Mouse (Mus musculus) heart, embryonic 11.5 days (tissue): ENCODE results near the gene Zfp119b. TPM values are rescaled to one million over a fixed set of nuclear protein-coding genes. Genes with fewer than 3 reads are reported as not detected.
"Not testable (repeated sequence)": the region's sequence is repeated elsewhere in the genome, so short reads cannot be mapped to it uniquely, and the experiment has no call there.

ENCODE experiments used
- ATAC-seq: fragments of 200-750 bp; cut with Nextera tagmentation; replicated peaks from 2 replicates; pipeline ENCODE4 v1.8.0; 2017; ENCODE audit warnings: moderate library complexity; ENCODE audit not compliant: insufficient number of reproducible peaks, low FRiP score, low TSS enrichment
- H3K27ac ChIP-seq: fragments of 300-500 bp; sonication (generic); 2 replicates; pipeline ENCODE4 v1.5.1; 2014; ENCODE audit warnings: mild to moderate bottlenecking, low read depth, low read length
- H3K27me3 ChIP-seq: fragments of 300-500 bp; sonication (generic); 2 replicates; pipeline ENCODE4 v1.6.1; 2014; ENCODE audit warnings: mild to moderate bottlenecking, low read length, mixed read lengths; ENCODE audit not compliant: control insufficient read depth, insufficient read depth
- H3K36me3 ChIP-seq: fragments of 300-500 bp; sonication (generic); 2 replicates; pipeline ENCODE4 v1.6.1; 2014; ENCODE audit warnings: mild to moderate bottlenecking, low read length, moderate library complexity, mixed read lengths; ENCODE audit not compliant: control insufficient read depth, insufficient read depth
- H3K4me1 ChIP-seq: fragments of 300-500 bp; sonication (generic); 2 replicates; pipeline ENCODE4 v1.6.1; 2014; ENCODE audit warnings: low read length; ENCODE audit not compliant: control insufficient read depth, insufficient read depth
- H3K4me2 ChIP-seq: fragments of 300-500 bp; sonication (generic); 2 replicates; pipeline ENCODE4 v1.6.1; 2014; ENCODE audit warnings: mild to moderate bottlenecking, moderate library complexity
- H3K4me3 ChIP-seq: fragments of 300-500 bp; sonication (generic); 2 replicates; pipeline ENCODE4 v1.5.1; 2014; ENCODE audit warnings: low read depth, low read length
- H3K9ac ChIP-seq: fragments of 300-500 bp; sonication (generic); 2 replicates; pipeline ENCODE4 v1.6.1; 2014; ENCODE audit warnings: mild to moderate bottlenecking, low read depth, low read length, moderate library complexity
- H3K9me3 ChIP-seq: fragments of 300-500 bp; sonication (generic); replicated peaks from 2 replicates; pipeline ENCODE4 v1.6.1; 2016; ENCODE audit warnings: low read length; ENCODE audit not compliant: control insufficient read depth
- WGBS: fragments of 180-500 bp; shearing (Covaris S2); extraction: QIAGEN DNeasy Blood & Tissue Kit; methylation state at CpG from one replicate; pipeline ENCODE4 v1.1.7; 2014; ENCODE audit not compliant: insufficient replicate concordance; 5-methylcytosine and 5-hydroxymethylcytosine counted together
- polyA plus RNA-seq: library from polyadenylated mRNA; unstranded; fragments of >200 nt; fragmentation: Nextera tagmentation; extraction: Ambion mirVana; gene quantifications from 2 replicates; pipeline ENCODE4 v1.2.1, GENCODE M21; 2014

Zfp119b gene
- polyA plus RNA-seq, 1 experiment from 2014 or later, result 3.6 TPM

DNA sequence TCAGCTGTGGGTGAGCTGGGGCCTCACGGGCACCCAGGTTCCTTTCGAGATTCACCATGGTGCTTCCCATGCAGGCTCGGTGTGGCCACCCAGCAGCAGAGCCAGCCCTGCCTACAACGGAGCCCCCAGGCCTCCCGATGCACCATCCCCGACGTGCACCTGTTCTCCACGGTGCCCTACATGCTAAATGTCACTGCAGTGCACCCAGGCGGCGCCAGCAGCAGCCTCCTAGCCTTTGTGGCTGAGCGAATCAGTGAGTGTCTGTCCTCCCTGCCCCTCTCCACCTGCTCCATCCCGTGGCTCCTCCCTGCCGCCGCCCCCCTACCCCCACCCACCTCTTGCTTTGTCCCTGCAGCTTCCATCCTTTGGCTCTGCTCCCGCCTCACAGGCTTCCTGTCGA is 4.9 kb upstream of the Zfp119b start:
- Histone ChIP-seq H3K27me3 (peaks cover 21% of the 10 kb centered on the region), H3K4me1 (peaks cover 7% of the 10 kb centered on the region; the same call in 1 of the 2 replicates), H3K9me3 (no peaks in the 10 kb centered on the region), H3K4me2 (no peak overlapping the region), H3K9ac (0 out of 2 replicates have a peak overlapping the region, but pooled peaks have one; percentile 28), H3K27ac (no peak overlapping the region), H3K36me3 (no peaks in the 10 kb centered on the region), H3K4me3 (no peak overlapping the region)
- 31% methylated on average over 16 of the region's 16 CpGs for WGBS
- no peak for ATAC-seq

DNA sequence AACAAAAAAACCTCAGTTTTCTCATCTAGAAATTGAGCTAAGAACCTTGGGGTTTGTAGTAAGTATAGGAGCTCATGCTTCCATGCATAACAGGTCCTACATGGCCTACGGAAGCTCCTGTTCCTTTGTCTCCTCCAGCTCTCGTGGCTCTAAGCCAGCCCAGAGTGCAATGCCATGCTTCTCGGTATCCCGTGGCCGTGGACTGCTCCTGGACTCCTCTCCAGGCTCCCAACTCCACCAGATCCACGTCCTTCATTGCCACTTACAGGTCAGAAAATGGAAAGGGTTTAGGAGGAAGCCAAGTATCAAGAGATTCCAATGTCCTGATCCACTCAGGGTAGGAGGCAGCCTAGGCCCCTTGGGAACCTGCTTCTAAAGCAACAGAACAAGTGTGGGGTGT is 4.5 kb upstream of the Zfp119b start:
- 70% methylated on average over 6 of the region's 6 CpGs for WGBS
- no peak for ATAC-seq
- no peaks in the 10 kb centered on the region for H3K36me3 ChIP-seq
- peaks cover 21% of the 10 kb centered on the region for H3K27me3 ChIP-seq
- no peak overlapping the region for H3K4me3 ChIP-seq
- H3K4me2 ChIP-seq, result no peak overlapping the region
- no peak overlapping the region for H3K9ac ChIP-seq
- no peak overlapping the region for H3K27ac ChIP-seq
- no peaks in the 10 kb centered on the region for H3K9me3 ChIP-seq
- peaks cover 7% of the 10 kb centered on the region; the same call in 1 of the 2 replicates for H3K4me1 ChIP-seq

DNA sequence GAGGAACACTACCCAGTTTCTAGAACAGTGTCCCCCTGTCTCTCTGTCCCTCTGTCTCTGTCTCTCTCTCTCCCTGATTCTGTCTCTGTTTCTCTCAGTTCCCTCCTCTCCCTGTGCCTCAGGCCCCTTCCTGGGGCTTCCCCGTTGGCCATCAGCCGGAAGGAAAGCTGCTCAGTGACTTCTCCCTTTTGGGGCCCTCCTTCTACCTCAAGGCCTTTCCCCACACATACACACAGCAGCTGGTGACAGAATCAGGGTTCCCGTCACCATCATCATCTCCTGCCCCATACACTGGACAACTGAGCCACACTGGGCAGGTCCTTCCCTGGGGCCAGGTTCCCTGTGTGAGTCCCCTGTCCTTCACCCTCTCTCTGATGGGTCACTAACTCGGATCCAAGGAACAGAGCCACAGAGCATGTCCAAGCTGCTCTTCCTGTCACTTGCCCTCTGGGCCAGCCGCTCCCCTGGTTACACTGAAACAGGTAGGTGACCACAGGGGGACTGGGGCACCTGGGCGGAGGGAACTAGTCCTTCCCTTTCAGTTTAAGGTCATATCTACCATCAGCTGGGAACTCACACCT is 3.2 kb upstream of the Zfp119b start, which contains the start of gene Ebi3:
Ebi3 (plus strand) TSS at position 194 of the 581 bp plus-strand sequence.
- H3K27me3 ChIP-seq, result peaks cover 21% of the 10 kb centered on the region
- H3K4me3 ChIP-seq, result no peak within 1 kb of the TSS
- no peaks in the 10 kb centered on the region for H3K36me3 ChIP-seq
- H3K9ac ChIP-seq, result no peak within 1 kb of the TSS
- ATAC-seq, result no peak
- peaks cover 5% of the 10 kb centered on the region; the same call in 1 of the 2 replicates for H3K4me1 ChIP-seq
- WGBS, result 67% methylated on average over 6 of the region's 6 CpGs
- H3K27ac ChIP-seq, result no peak within 1 kb of the TSS
- no peaks in the 10 kb centered on the region for H3K9me3 ChIP-seq
- H3K4me2 ChIP-seq, result no peak within 1 kb of the TSS

DNA sequence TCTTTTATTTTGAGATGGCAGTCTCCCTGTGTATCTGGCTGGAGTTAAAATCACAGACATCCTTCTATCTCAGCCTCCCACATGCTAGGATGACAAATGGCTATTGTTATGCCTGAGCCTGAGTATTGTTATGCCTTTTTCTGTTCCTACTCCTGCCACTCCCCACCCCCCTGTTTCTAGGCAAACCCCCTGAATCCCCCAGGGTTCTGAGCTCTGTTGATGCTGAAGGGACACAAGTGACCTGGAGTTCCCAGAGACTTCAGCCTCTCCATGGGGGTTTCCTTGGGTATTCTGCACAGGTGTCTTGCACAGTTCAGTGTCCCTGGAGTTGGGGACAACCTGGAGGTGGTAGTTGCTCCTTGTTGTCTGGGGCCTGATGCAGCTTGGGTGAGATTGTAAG is 2.7 kb upstream of the Zfp119b start:
- H3K9me3 ChIP-seq, result no peaks in the 10 kb centered on the region
- peaks cover 5% of the 10 kb centered on the region; the same call in 1 of the 2 replicates for H3K4me1 ChIP-seq
- H3K4me3 ChIP-seq, result no peak overlapping the region
- H3K27ac ChIP-seq, result no peak overlapping the region
- no peak overlapping the region for H3K9ac ChIP-seq
- ATAC-seq, result no peak
- H3K27me3 ChIP-seq, result peaks cover 21% of the 10 kb centered on the region
- H3K36me3 ChIP-seq, result no peaks in the 10 kb centered on the region
- H3K4me2 ChIP-seq, result no peak overlapping the region

DNA sequence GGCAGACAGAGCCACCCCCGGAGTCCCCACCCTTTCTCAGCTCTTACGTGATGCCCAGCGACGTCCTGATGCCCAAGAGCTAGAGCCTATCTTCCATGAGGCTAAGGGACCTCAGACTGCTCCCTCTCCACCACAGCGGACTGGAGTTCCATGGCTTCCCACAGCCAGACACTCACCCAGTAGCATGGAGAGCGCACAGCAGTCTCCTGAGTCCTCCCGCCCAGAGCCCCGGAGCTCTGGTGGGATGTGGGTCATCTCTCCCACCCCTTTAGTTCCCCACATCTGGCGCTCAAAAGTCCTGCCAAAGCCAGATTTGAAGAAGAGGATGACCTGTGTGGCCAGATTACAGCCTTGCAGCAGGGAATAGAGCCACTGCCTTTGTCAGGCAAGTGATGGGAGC is 1.3 kb upstream of the Zfp119b start:
- H3K9ac ChIP-seq, result no peak overlapping the region
- no peak for ATAC-seq
- no peak overlapping the region for H3K4me2 ChIP-seq
- H3K4me1 ChIP-seq, result no peaks in the 10 kb centered on the region
- no peak overlapping the region for H3K4me3 ChIP-seq
- no peak overlapping the region for H3K27ac ChIP-seq
- no peaks in the 10 kb centered on the region for H3K36me3 ChIP-seq
- 58% methylated on average over 9 of the region's 9 CpGs for WGBS
- H3K9me3 ChIP-seq, result no peaks in the 10 kb centered on the region
- H3K27me3 ChIP-seq, result peaks cover 16% of the 10 kb centered on the region

DNA sequence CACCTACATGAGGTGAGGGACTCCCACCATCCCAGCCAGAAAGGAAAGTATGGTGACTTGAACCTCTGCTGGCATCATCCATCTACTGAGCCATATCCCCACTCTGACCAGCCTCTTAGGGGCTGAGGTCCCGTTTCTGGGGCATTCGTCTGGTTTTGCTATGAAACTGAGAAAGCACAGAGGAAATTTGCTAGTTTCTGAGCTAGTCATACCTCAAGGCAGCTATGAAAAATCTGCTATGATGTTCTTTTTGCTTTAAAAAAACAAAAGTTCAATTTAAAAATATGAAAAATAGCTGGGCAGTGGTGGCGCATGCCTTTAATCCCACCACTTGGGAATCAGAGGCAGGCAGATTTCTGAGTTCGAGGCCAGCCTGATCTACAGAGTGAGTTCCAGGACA is 653 bp downstream of the Zfp119b start:
- H3K27me3 ChIP-seq, result no peaks in the 10 kb centered on the region
- H3K36me3 ChIP-seq, result no peaks in the 10 kb centered on the region
- H3K4me3 ChIP-seq, result no peak overlapping the region
- no peak overlapping the region for H3K9ac ChIP-seq
- H3K27ac ChIP-seq, result no peak overlapping the region
- no peak for ATAC-seq
- WGBS, result 83% methylated on average over 4 of the region's 4 CpGs
- no peak overlapping the region for H3K4me2 ChIP-seq
- no peaks in the 10 kb centered on the region for H3K9me3 ChIP-seq
- H3K4me1 ChIP-seq, result no peaks in the 10 kb centered on the region

DNA sequence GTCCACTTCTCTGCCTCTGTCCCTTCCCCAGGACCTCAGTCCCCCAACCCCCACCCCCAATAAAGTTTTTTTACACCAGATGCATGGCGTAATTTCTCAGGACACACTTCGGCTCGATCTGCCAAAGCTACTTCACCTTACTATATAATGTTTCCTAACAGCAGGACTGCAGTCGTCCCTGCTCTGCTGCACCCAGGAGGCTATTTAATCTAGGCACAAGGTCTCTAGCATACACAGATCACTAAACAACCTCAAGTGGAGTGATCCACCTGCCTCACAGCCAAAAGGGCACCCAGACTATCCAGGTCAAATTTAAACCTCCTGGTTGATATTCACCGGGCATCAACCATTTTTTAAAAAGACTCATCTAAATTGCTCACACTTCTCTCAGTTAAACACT is 3.6 kb downstream of the Zfp119b start:
- ATAC-seq, result no peak

DNA sequence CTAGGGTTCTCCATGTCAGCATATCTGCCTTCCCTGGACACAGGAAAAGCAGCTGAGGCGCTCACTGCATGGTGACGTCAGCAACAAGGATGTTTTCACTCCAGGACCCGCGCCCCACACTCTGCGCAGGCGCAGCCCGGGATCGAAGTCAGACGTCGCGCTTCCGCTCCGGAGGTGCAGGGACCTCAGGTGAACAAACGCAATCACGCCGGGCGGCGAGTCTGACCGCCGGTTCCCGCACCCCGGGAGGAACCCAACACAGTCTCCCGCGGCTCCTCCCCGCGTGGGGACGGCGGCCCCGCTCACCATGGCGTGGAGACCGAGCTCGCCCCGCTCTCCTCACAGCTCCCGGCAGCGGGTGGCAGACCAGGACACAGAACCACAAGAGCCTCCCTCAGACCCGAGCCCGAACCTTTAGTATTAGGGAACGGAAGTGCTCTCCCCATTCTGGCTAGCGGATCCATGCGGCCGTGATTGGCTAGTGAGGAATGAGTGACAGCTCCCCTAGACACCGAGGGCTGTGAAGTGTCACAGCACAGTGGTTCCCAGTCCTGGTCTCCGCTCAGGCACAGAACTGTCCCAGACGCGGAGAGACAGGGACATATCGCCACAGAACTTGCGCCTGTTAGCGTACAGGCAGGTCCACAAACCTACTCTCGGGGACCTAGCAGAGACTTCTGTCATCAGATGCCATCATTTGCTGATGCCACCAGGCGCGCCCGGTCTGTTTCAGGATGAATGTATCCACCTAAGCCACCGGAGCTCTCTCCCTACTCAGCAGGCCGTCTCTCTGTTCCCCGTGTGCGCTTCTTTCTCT is 4.2 kb downstream of the Zfp119b start:
- not testable (repeated sequence) for H3K4me1 ChIP-seq, H3K9me3 ChIP-seq, H3K27me3 ChIP-seq, H3K36me3 ChIP-seq
- H3K4me3 ChIP-seq, result peak overlapping the region; percentile 51
- H3K9ac ChIP-seq, result peak overlapping the region; percentile 78
- H3K27ac ChIP-seq, result peak overlapping the region; percentile 90
- WGBS, result under 1% methylated on average over 55 of the region's 56 CpGs
- ATAC-seq, result peak; percentile 95
- H3K4me2 ChIP-seq, result peak overlapping the region; percentile 85

More for the DNA sequence above, 3.6 kb downstream of the Zfp119b start:
- peak overlapping the region; percentile 85 for H3K4me2 ChIP-seq
- no peaks in the 10 kb centered on the region for H3K36me3 ChIP-seq
- peak overlapping the region; percentile 90 for H3K27ac ChIP-seq
- H3K9me3 ChIP-seq, result no peaks in the 10 kb centered on the region
- H3K4me3 ChIP-seq, result peak overlapping the region; percentile 51
- no peaks in the 10 kb centered on the region for H3K27me3 ChIP-seq
- no peaks in the 10 kb centered on the region for H3K4me1 ChIP-seq
- peak overlapping the region; percentile 78 for H3K9ac ChIP-seq
- WGBS, result 37% methylated on average over 5 of the region's 5 CpGs
